Mouse (Mus musculus): ENCODE results near the gene Fgfr2.

DNA sequence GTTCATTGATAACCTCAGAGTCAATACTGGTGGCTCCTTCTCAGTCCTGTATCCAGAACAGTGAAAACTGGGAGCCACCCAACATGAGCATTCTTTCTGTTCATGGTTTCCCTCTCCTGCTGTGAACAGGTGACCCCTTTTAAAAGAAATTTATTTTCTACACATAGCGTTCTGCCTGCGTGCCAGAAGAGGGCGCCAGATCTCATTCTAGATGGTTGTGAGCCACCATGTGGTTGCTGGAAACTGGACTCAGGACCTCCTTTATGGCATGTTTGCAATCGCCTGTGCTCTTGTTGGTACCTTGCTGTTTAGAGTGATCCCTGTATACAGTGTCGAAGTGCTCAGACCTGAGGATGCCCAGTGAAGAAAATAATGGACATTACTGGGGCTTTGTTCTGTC lies 2458.5 kb downstream of the Fgfr2 start:
- TF ChIP-seq CTCF (conservative IDR thresholded peaks at IDR 0.05; ENCODE audit: insufficient read depth, insufficient read length, low read depth, low read length) (peak; percentile 34; the same call in 1 of the 2 replicates), POLR2A (IDR thresholded peaks at IDR 0.05; ENCODE audit: low read depth, low read length) (no peak)

Measured in kidney, adult 2 months (tissue).